Mouse (Mus musculus) left cerebral cortex, postnatal 10 days (tissue): ENCODE data around the gene Ppp1r9a. TPM values are rescaled to one million over a fixed set of nuclear protein-coding genes. Genes with fewer than 3 reads are reported as not detected.
"Not testable (repeated sequence)": the region's sequence is repeated elsewhere in the genome, so short reads cannot be mapped to it uniquely, and the experiment has no call there.

ENCODE experiments used
- DNase-seq, 2 experiments: peaks; one replicate each; pipeline ENCODE4 v3.0.0; 2021 to 2022; ENCODE audit warnings: low spot score in 2 of 2, mixed read lengths in 1 of 2; ENCODE audit errors: extremely low spot score in 1 of 2
- intact Hi-C: fragments of 180-260 bp; cut with DNase I; formaldehyde crosslinking; loops from one replicate; pipeline ENCODE4 v1.15.1; 2025
- total RNA-seq, 2 experiments: library from RNA; stranded (reverse); gene quantifications; 2 replicates each; pipeline ENCODE4 v1.2.3; 2021

Ppp1r9a gene
- 100 to 1,000 TPM; 123 to 128 TPM for total RNA-seq

- DNase-seq, result peak; percentile 26 to 76
- intact Hi-C loops, result loop anchor here (5.0 to 10.0 kb wide), 2 partner anchors 158 to 205 kb away; partner anchors contain the start of genes Peg10 and Sgce
Observed at GRCm38 (mm10) chr6:4902674-4903324, at the start of gene Ppp1r9a. Gene Ppp1r9a, plus strand, starts transcription at chr6:4902917.

GRCm38 (mm10) chr6:4855236-4855635 is 47.5 kb upstream of the Ppp1r9a start:
- intact Hi-C loops, result no loop called here
- DNase-seq, result no peak

- DNase-seq, result no peak
- intact Hi-C loops, result no loop called here
Observed at GRCm38 (mm10) chr6:4856919-4857318, 45.8 kb upstream of the Ppp1r9a start.

- intact Hi-C loops, result no loop called here
- DNase-seq, result no peak
Observed at GRCm38 (mm10) chr6:4884316-4884715, 18.4 kb upstream of the Ppp1r9a start.

GRCm38 (mm10) chr6:4889544-4889943 is 13.2 kb upstream of the Ppp1r9a start:
- no peak for DNase-seq
- intact Hi-C loops, result no loop called here

- intact Hi-C loops, result no loop called here
- no peak for DNase-seq
Observed at GRCm38 (mm10) chr6:4892417-4892816, 10.3 kb upstream of the Ppp1r9a start.

- intact Hi-C loops, DNase-seq: not testable (repeated sequence)
Observed at GRCm38 (mm10) chr6:4893312-4893711, 9.4 kb upstream of the Ppp1r9a start.

GRCm38 (mm10) chr6:4899906-4900305 is 2.8 kb upstream of the Ppp1r9a start:
- intact Hi-C loops, result loop anchor here (5.0 to 10.0 kb wide), 2 partner anchors 155 to 207 kb away; partner anchors contain the start of genes Peg10 and Sgce
- no peak for DNase-seq

- intact Hi-C loops, result loop anchor here (5.0 to 10.0 kb wide), 2 partner anchors 159 to 204 kb away; partner anchors contain the start of genes Peg10 and Sgce
- peak in 1 of 2 experiments; percentile 76 for DNase-seq
Observed at GRCm38 (mm10) chr6:4903325-4904054, 773 bp downstream of the Ppp1r9a start.

- no peak for DNase-seq
- intact Hi-C loops, result loop anchor here (5.0 to 10.0 kb wide), 2 partner anchors 159 to 203 kb away; partner anchors contain the start of genes Peg10 and Sgce
Observed at GRCm38 (mm10) chr6:4904055-4904450, 1.3 kb downstream of the Ppp1r9a start.

- no peak for DNase-seq
- intact Hi-C loops, result no loop called here
Observed at GRCm38 (mm10) chr6:4910042-4910634, 7.4 kb downstream of the Ppp1r9a start.

GRCm38 (mm10) chr6:4918470-4918869 is 15.8 kb downstream of the Ppp1r9a start:
- intact Hi-C loops, result no loop called here
- DNase-seq, result no peak

- not testable (repeated sequence) for DNase-seq
Observed at GRCm38 (mm10) chr6:4923791-4924190, 21.1 kb downstream of the Ppp1r9a start.

GRCm38 (mm10) chr6:4925966-4926687 is 23.4 kb downstream of the Ppp1r9a start:
- no peak for DNase-seq
- intact Hi-C loops, result no loop called here

More at GRCm38 (mm10) chr6:4923791-4924190, 21.1 kb downstream of the Ppp1r9a start:
- intact Hi-C loops, result not testable (repeated sequence)

- intact Hi-C loops, result no loop called here
- no peak for DNase-seq
Observed at GRCm38 (mm10) chr6:4930321-4930720, 27.6 kb downstream of the Ppp1r9a start.

GRCm38 (mm10) chr6:4938901-4939300 is 36.2 kb downstream of the Ppp1r9a start:
- DNase-seq, result no peak

GRCm38 (mm10) chr6:4940086-4940485 is 37.4 kb downstream of the Ppp1r9a start:
- no peak for DNase-seq
- intact Hi-C loops, result no loop called here

More at GRCm38 (mm10) chr6:4938901-4939300, 36.2 kb downstream of the Ppp1r9a start:
- intact Hi-C loops, result no loop called here

- intact Hi-C loops, result no loop called here
- DNase-seq, result no peak
Observed at GRCm38 (mm10) chr6:4940639-4941038, 37.9 kb downstream of the Ppp1r9a start.

GRCm38 (mm10) chr6:4943821-4944220 is 41.1 kb downstream of the Ppp1r9a start:
- DNase-seq, result no peak
- intact Hi-C loops, result no loop called here
